Mouse (Mus musculus) neural tube, embryonic 15.5 days (tissue): ENCODE measurements at regions not wholly inside any gene's neighbourhood (a gene's known extent, or its start where the extent isn't known, plus 50 kb on each side); places are given as distances from the start of the nearest gene placed in this dataset.

Experiments used
- ATAC-seq: fragments of 200-750 bp; cut with Nextera tagmentation; 2 replicates; pipeline ENCODE4 v1.8.0; 2017; ENCODE audit warnings: mild to moderate bottlenecking, moderate TSS enrichment, moderate library complexity; ENCODE audit not compliant: low FRiP score
- H3K27ac ChIP-seq: fragments of 300-500 bp; sonication (generic); replicated peaks from 2 replicates; pipeline ENCODE4 v1.5.1; 2015; ENCODE audit warnings: mild to moderate bottlenecking, inconsistent platforms
- H3K27me3 ChIP-seq: fragments of 300-500 bp; sonication (generic); replicated peaks from 2 replicates; pipeline ENCODE4 v1.6.1; 2015; ENCODE audit warnings: inconsistent platforms
- H3K36me3 ChIP-seq: fragments of 300-500 bp; sonication (generic); 2 replicates; pipeline ENCODE4 v1.6.1; 2015; ENCODE audit warnings: inconsistent platforms
- H3K4me1 ChIP-seq: fragments of 300-500 bp; sonication (generic); 2 replicates; pipeline ENCODE4 v1.6.1; 2015; ENCODE audit warnings: inconsistent platforms
- H3K4me2 ChIP-seq: fragments of 300-500 bp; sonication (generic); 2 replicates; pipeline ENCODE4 v1.6.1; 2015; ENCODE audit warnings: inconsistent platforms, mild to moderate bottlenecking, moderate library complexity
- H3K4me3 ChIP-seq: fragments of 300-500 bp; sonication (generic); replicated peaks from 2 replicates; pipeline ENCODE4 v1.5.1; 2015; ENCODE audit warnings: mild to moderate bottlenecking, inconsistent platforms
- H3K9ac ChIP-seq: fragments of 300-500 bp; sonication (generic); replicated peaks from 2 replicates; pipeline ENCODE4 v1.6.1; 2015; ENCODE audit warnings: mild to moderate bottlenecking, inconsistent platforms
- H3K9me3 ChIP-seq: fragments of 300-500 bp; sonication (generic); replicated peaks from 2 replicates; pipeline ENCODE4 v1.6.1; 2016; ENCODE audit warnings: inconsistent platforms
- WGBS: fragments of 180-500 bp; shearing (Covaris S2); methylation state at CpG from one replicate; pipeline ENCODE4 v1.1.7; 2015; ENCODE audit warnings: mixed read lengths; 5-methylcytosine and 5-hydroxymethylcytosine counted together

DNA sequence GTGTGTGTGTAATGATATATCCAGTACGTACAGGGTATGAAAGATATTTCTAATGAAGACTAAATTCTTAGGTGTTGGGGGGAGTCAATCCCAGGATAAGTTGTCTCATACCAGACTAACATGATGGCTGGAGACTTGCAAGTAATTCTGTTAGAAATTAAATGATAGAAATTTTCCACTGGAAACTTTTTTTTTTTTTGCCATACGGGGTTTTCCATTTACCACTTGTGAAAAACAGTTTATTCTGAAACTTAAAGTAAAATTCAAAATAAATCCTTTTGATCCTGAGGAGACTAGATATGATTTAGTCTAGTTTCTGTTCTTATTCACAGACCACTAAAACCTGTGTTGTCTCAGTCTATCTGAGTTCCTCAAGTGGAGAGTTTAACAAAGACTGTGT, 119.5 kb upstream of the Mmadhc start:
- H3K9me3 ChIP-seq = no peaks in the 10 kb centered on the region
- no peak for ATAC-seq
- no peaks in the 10 kb centered on the region for H3K4me1 ChIP-seq
- no peak overlapping the region for H3K4me2 ChIP-seq
- 97% methylated on average over 2 of the region's 2 CpGs for WGBS
- H3K9ac ChIP-seq = no peak overlapping the region
- no peak overlapping the region for H3K4me3 ChIP-seq
- no peak overlapping the region for H3K27ac ChIP-seq
- no peaks in the 10 kb centered on the region for H3K36me3 ChIP-seq
- H3K27me3 ChIP-seq = no peaks in the 10 kb centered on the region

DNA sequence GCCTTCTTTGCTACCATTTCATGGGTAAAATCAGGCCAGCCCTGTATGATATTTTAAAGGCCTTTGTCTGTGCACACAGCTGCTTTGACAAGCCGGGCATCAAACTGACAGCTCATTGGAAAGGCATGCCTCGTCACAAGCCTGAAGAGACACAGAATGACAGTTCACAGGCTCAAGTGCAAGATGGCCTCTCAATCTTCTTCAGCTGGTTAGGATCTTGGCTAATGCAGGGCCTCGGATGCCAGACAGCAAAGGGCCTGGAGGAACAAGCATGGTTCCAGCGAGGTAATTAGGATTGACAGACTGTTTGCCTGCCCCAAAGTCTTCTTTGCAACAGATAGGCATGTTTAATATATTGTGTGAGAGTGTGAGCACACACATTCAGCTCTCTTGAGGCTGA, 109.3 kb upstream of the Mmadhc start:
- Histone ChIP-seq H3K4me2 (no peak overlapping the region), H3K9ac (no peak overlapping the region), H3K4me1 (no peaks in the 10 kb centered on the region), H3K36me3 (no peaks in the 10 kb centered on the region), H3K27me3 (no peaks in the 10 kb centered on the region), H3K9me3 (no peaks in the 10 kb centered on the region), H3K4me3 (no peak overlapping the region), H3K27ac (no peak overlapping the region)
- no peak for ATAC-seq
- 78% methylated on average over 4 of the region's 4 CpGs for WGBS

DNA sequence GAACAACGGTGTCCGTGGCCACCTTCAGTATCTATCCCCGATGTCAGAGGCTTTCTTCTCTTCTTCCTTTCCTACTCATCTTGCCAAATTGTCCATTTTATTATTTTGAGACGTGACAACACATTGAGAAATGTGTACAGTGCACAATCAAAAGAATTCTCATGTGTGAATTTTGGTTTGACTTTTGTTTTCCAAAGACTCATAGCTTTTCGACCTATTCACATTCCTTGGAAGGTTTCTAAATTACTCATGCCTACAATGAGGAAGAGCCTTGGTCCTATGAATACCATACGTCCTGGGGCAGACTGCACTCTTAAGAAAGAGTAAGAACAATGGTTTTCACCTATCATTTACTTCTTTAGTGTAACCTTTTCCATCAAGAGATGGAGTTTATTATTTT, 106.5 kb upstream of the Mmadhc start:
- H3K4me2 ChIP-seq = no peak overlapping the region
- no peak for ATAC-seq
- no peaks in the 10 kb centered on the region for H3K36me3 ChIP-seq
- WGBS = 86% methylated on average over 6 of the region's 6 CpGs
- no peaks in the 10 kb centered on the region for H3K4me1 ChIP-seq
- no peak overlapping the region for H3K4me3 ChIP-seq
- no peak overlapping the region for H3K27ac ChIP-seq
- no peaks in the 10 kb centered on the region for H3K9me3 ChIP-seq
- H3K9ac ChIP-seq = no peak overlapping the region
- H3K27me3 ChIP-seq = no peaks in the 10 kb centered on the region

DNA sequence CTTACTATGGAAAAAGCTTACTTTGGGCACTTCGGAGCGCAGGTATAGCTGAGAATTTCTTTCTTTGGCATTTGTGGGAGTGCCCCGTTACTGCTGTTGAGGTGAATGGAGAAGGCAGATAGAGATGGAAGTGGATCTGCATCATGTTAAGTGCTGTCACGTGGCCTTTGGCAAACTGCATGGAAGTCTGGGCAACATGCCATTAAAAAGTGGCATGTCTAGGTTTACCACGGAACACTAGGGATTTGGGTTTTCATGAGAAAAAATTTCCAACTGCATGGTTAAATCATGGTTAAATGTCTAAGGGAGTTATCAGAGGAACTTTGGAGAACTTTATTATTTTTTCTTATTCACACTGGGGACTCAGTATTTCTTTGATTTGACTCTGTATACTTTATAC, 102.0 kb upstream of the Mmadhc start:
- no peak overlapping the region for H3K4me2 ChIP-seq
- ATAC-seq = no peak
- WGBS = 81% methylated on average over 5 of the region's 5 CpGs
- H3K27ac ChIP-seq = no peak overlapping the region
- no peaks in the 10 kb centered on the region for H3K4me1 ChIP-seq
- H3K4me3 ChIP-seq = no peak overlapping the region
- no peak overlapping the region for H3K9ac ChIP-seq
- H3K27me3 ChIP-seq = no peaks in the 10 kb centered on the region
- no peaks in the 10 kb centered on the region for H3K9me3 ChIP-seq
- H3K36me3 ChIP-seq = no peaks in the 10 kb centered on the region

DNA sequence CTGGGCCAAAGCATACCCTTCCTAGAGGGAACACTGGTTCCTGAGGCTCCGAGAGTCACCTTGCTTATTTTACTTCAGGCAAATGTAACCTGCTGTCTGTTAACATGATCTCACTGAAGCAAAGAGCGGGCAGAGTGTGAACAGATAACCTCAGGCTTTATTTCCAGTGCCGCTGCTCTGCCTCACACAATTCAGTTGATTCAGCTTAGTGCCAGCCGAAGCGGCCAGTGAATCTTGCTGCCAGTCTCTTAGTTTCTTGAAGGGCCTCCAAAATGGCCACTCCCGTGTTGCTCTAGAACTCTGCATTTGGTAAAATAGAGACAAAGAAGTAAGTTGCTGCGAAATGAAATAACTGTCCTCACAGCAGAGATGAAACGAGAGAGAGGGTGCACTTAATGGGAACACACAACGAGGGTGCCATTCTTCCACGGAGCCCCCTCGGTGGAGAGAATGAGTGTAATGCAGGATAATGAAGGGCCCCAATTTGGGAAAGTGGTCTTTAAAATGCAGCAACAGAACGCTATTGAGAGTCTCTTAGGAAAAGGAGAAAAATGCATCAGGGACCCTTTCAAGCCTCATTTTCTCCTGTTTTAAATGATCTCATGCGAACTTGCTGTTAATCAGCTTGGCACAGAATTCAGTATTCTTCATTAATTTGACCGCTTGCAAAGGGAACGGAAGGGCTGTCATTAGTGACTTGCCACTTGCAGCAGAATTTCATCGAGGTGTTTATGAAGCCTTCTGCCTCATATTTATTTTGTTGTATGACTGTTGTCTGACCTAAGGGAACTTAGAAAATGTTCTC, 81.2 kb upstream of the Mmadhc start:
- Histone ChIP-seq H3K36me3 (no peaks in the 10 kb centered on the region), H3K27ac (no peak overlapping the region), H3K4me2 (no peak overlapping the region), H3K9me3 (no peaks in the 10 kb centered on the region), H3K9ac (no peak overlapping the region), H3K27me3 (no peaks in the 10 kb centered on the region), H3K4me3 (no peak overlapping the region), H3K4me1 (no peaks in the 10 kb centered on the region)
- WGBS = 46% methylated on average over 16 of the region's 16 CpGs
- no peak for ATAC-seq

DNA sequence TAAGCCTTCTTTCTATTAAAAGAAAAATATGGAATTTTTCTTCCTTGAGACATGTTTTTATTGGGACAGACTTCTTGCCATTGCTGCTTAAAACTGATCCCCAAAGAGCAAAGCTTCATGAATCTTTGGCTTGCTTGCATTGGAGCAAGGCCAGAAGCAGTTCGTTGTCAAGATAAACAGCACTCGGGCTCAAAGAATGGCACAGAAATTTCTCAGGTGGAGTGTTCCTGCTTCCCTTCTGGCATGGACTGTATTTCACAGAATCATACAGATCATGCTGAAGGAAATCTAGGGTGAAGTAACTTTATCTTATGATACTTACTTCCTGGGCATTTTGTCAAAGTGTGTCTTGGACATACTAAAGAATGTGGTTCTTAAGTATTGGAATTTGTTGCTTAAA, 77.0 kb upstream of the Mmadhc start:
- Histone ChIP-seq H3K36me3 (no peaks in the 10 kb centered on the region), H3K9ac (no peak overlapping the region), H3K4me2 (no peak overlapping the region), H3K27me3 (no peaks in the 10 kb centered on the region), H3K27ac (no peak overlapping the region), H3K4me1 (no peaks in the 10 kb centered on the region), H3K9me3 (no peaks in the 10 kb centered on the region), H3K4me3 (no peak overlapping the region)
- no peak for ATAC-seq
- WGBS = 60% methylated on average over 2 of the region's 2 CpGs

DNA sequence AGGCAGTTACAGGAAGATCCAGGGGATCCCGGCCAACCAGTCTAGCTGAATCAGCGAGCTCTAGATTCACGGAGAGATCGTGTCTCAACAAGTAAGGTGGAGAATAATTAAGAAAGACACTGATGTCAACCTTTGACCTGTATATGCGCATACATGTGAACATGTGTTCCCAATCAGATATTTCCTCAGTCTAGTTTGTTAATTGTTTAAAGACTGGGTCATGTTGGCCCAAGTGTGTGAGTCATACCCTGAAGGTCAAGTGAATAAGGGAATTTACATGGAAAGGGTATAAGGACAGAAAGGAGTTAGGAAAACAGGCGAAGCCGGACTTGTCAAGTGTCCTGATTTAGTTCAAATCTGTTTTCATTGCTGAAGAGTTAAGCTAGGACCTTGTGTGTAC, 76.4 kb upstream of the Mmadhc start:
- Histone ChIP-seq H3K27me3 (no peaks in the 10 kb centered on the region), H3K4me3 (no peak overlapping the region), H3K4me2 (no peak overlapping the region), H3K27ac (no peak overlapping the region), H3K9me3 (no peaks in the 10 kb centered on the region), H3K4me1 (0 out of 2 replicates have a peak, but pooled peaks cover 2% of the 10 kb centered on the region), H3K9ac (no peak overlapping the region), H3K36me3 (no peaks in the 10 kb centered on the region)
- WGBS = 92% methylated on average over 7 of the region's 7 CpGs
- no peak for ATAC-seq

DNA sequence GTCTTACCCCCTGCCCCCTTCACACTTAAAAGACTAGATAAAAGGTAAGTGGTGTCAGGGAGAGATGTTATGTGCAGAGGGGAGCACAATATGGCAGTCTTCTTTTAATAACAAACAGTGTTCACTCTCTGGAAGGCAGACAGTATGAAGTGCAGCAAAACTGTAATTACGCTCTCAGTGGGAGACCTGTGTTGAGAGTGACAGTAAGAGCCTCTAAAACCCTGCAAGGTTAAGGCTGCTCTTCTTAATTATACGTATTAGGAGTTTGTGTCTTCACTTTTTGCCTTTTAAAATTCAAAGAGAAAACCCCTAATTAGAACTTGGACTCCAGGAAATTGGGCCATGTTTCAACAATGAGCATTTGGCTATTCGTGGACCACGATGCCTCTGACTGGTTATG, 72.2 kb upstream of the Mmadhc start:
- H3K9me3 ChIP-seq = no peaks in the 10 kb centered on the region
- ATAC-seq = 0 out of 2 replicates have a peak, but pooled peaks have one; percentile 50
- 0 out of 2 replicates have a peak, but pooled peaks cover 2% of the 10 kb centered on the region for H3K4me1 ChIP-seq
- no peak overlapping the region for H3K9ac ChIP-seq
- WGBS = 47% methylated on average over 4 of the region's 4 CpGs
- H3K4me3 ChIP-seq = no peak overlapping the region
- H3K27ac ChIP-seq = no peak overlapping the region
- no peak overlapping the region for H3K4me2 ChIP-seq
- H3K36me3 ChIP-seq = no peaks in the 10 kb centered on the region
- no peaks in the 10 kb centered on the region for H3K27me3 ChIP-seq

DNA sequence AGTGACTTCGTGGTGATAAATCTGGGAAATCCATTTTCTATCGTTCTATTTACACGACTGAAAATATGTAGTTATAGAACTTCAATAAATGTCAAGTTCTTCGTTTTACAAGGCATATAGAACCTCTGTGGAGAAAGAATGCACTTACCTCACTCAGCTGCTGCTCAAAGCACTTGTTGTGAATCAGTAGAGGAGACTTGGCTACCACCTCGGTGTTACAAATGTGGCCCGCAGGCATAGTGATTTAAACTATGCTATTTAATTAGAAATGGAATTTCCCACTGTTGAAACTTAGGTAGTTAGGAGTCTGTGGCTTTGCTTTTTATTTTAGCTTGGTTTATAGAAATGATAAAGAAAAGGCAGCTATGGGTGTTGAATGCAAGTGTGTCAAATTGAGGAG, 71.8 kb upstream of the Mmadhc start:
- 0 out of 2 replicates have a peak, but pooled peaks cover 2% of the 10 kb centered on the region for H3K4me1 ChIP-seq
- H3K27ac ChIP-seq = no peak overlapping the region
- no peak for ATAC-seq
- no peak overlapping the region for H3K4me3 ChIP-seq
- 46% methylated on average over 6 of the region's 6 CpGs for WGBS
- H3K27me3 ChIP-seq = no peaks in the 10 kb centered on the region
- no peak overlapping the region for H3K4me2 ChIP-seq
- H3K9ac ChIP-seq = no peak overlapping the region
- H3K36me3 ChIP-seq = no peaks in the 10 kb centered on the region
- no peaks in the 10 kb centered on the region for H3K9me3 ChIP-seq

DNA sequence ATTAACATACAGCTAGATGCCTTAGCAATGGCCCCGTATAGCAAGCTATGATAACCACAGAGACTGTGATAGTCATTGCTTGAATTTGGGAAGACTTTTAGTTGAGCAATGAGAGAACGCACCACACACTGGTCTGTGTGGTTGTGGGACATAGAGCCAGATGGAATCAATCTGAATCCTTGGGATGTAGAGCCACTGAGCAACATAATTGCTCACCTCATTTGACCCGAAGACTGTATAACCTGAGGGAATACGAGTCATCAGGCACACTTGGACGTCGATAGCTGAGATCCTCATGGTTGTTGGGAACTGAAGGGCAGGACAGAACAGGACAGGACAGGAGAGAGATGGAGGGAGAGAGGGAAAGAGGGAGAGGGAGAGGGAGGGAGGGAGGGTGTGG, 68.6 kb upstream of the Mmadhc start:
- 90% methylated on average over 6 of the region's 6 CpGs for WGBS
- no peak overlapping the region for H3K4me2 ChIP-seq
- H3K27me3 ChIP-seq = no peaks in the 10 kb centered on the region
- no peaks in the 10 kb centered on the region for H3K9me3 ChIP-seq
- H3K4me3 ChIP-seq = no peak overlapping the region
- no peak for ATAC-seq
- no peak overlapping the region for H3K27ac ChIP-seq
- no peak overlapping the region for H3K9ac ChIP-seq
- no peaks in the 10 kb centered on the region for H3K36me3 ChIP-seq
- 0 out of 2 replicates have a peak, but pooled peaks cover 2% of the 10 kb centered on the region for H3K4me1 ChIP-seq

DNA sequence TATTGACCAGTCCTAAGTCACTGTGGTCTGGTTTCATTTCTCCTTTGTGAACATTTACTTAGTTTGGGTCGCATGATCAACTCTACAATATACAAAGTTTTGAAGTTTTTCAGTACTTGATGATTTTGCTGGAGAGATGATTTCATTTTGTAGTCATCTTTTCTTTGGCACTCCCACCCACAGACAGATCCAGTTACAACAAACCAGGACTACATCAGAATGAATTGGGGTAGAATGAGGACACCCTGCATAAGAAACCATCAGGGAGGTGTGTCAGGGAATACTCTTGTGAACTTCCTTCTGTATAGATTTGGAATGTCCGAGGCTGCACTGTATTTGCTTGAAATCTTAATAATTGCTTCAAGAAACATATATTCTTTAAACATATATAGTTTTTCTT, 59.5 kb upstream of the Mmadhc start:
- Histone ChIP-seq H3K9me3 (no peaks in the 10 kb centered on the region), H3K9ac (no peak overlapping the region), H3K4me1 (no peaks in the 10 kb centered on the region), H3K4me3 (no peak overlapping the region), H3K27ac (no peak overlapping the region), H3K36me3 (no peaks in the 10 kb centered on the region), H3K4me2 (no peak overlapping the region), H3K27me3 (no peaks in the 10 kb centered on the region)
- no peak for ATAC-seq
- WGBS = 88% methylated on average over 2 of the region's 2 CpGs

DNA sequence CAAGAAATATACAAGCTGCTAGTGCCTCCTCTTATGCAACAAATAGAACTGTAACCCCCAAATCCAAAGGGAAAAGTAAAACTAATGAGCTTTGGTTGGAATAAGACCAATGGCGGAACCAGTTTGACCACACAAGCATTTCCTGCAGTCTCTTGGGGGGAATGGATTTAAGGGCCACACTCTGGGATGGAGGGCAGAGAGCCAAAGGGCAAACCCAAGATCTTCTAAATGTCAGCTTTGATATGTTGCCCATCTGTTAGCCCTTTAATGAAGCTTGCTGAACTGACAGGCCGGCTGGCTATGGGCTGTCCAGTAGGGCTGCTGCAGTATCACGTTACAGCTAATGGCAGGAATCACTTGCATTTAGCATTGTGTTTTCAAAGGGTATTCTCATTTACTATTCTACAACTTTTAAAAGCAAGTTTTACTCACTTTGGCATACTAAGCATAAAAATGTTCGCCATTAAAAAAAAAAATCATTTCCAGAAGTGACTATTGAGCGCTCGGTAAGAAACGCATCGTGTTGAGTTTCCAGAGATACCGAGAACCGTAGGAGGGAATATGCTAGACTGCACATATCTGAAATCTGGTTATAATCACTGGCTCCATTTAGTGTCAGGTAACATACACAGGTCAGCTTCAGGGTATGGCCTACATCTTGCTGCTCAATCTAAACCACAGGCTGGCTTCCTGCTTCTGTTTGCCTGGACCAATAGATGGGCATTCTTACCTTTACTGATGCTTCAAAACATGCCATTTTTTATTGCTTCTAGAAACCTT, 51.1 kb upstream of the Mmadhc start:
- ATAC-seq = no peak
- Histone ChIP-seq H3K36me3 (no peaks in the 10 kb centered on the region), H3K9ac (no peak overlapping the region), H3K4me1 (no peaks in the 10 kb centered on the region), H3K4me3 (no peak overlapping the region), H3K27me3 (no peaks in the 10 kb centered on the region), H3K4me2 (no peak overlapping the region), H3K27ac (no peak overlapping the region), H3K9me3 (no peaks in the 10 kb centered on the region)
- WGBS = 73% methylated on average over 10 of the region's 10 CpGs
